Mouse (Mus musculus) heart, embryonic 13.5 days (tissue): ENCODE results near the gene 1110017D15Rik. TPM values are rescaled to one million over a fixed set of nuclear protein-coding genes. Genes with fewer than 3 reads are reported as not detected.

Source experiments
- ATAC-seq: fragments of 200-750 bp; cut with Nextera tagmentation; 2 replicates; pipeline ENCODE4 v1.8.0; 2017; ENCODE audit warnings: moderate TSS enrichment; ENCODE audit not compliant: insufficient number of reproducible peaks, low FRiP score, low TSS enrichment; ENCODE audit errors: extremely low read depth
- H3K27ac ChIP-seq: fragments of 300-500 bp; sonication (generic); replicated peaks from 2 replicates; pipeline ENCODE4 v1.5.1; 2015; ENCODE audit warnings: moderate library complexity, mild to moderate bottlenecking, inconsistent platforms
- H3K27me3 ChIP-seq: fragments of 300-500 bp; sonication (generic); replicated peaks from 2 replicates; pipeline ENCODE4 v1.6.1; 2015; ENCODE audit warnings: mild to moderate bottlenecking, inconsistent platforms
- H3K36me3 ChIP-seq: fragments of 300-500 bp; sonication (generic); 2 replicates; pipeline ENCODE4 v1.6.1; 2015; ENCODE audit warnings: mild to moderate bottlenecking, inconsistent platforms
- H3K4me1 ChIP-seq: fragments of 300-500 bp; sonication (generic); 2 replicates; pipeline ENCODE4 v1.6.1; 2015; ENCODE audit warnings: inconsistent platforms
- H3K4me2 ChIP-seq: fragments of 300-500 bp; sonication (generic); 2 replicates; pipeline ENCODE4 v1.6.1; 2015; ENCODE audit warnings: inconsistent platforms, mild to moderate bottlenecking, moderate library complexity
- H3K4me3 ChIP-seq: fragments of 300-500 bp; sonication (generic); 2 replicates; pipeline ENCODE4 v1.5.1; 2015; ENCODE audit warnings: moderate library complexity, mild to moderate bottlenecking, inconsistent platforms
- H3K9ac ChIP-seq: fragments of 300-500 bp; sonication (generic); 2 replicates; pipeline ENCODE4 v1.6.1; 2015; ENCODE audit warnings: inconsistent platforms, mild to moderate bottlenecking, moderate library complexity
- H3K9me3 ChIP-seq: fragments of 300-500 bp; sonication (generic); 2 replicates; pipeline ENCODE4 v1.6.1; 2016; ENCODE audit warnings: inconsistent platforms
- WGBS: fragments of 180-500 bp; shearing (Covaris S2); methylation state at CpG from one replicate; pipeline ENCODE4 v1.1.7; 2015; ENCODE audit warnings: mixed read lengths; 5-methylcytosine and 5-hydroxymethylcytosine counted together
- polyA plus RNA-seq: library from polyadenylated mRNA; unstranded; fragments of >200 nt; fragmentation: Nextera tagmentation; extraction: Ambion mirVana; gene quantifications from 2 replicates; pipeline ENCODE4 v1.2.1, GENCODE M21; 2015

Gene 1110017D15Rik
- polyA plus RNA-seq, 1 experiment from 2014 or later, result 0.44 TPM

DNA sequence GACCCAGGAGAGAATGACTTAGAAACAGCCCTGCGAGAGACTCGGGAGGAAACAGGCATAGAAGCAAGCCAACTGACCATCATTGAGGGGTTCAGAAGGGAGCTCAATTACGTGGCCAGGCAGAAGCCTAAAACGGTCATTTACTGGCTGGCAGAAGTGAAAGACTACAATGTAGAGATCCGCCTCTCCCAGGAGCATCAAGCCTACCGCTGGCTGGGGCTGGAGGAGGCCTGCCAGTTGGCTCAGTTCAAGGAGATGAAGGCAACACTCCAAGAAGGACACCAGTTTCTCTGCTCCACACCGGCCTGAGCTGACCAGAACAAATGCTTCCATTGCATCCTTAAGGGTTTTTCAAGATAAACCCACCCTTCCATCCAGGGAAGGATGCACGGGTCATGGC, 36.9 kb downstream of the 1110017D15Rik start:
- Histone ChIP-seq H3K9ac (no peak overlapping the region), H3K9me3 (no peaks in the 10 kb centered on the region), H3K36me3 (peaks cover 25% of the 10 kb centered on the region), H3K27ac (peak overlapping the region; percentile 64; the same call in 1 of the 2 replicates), H3K27me3 (no peaks in the 10 kb centered on the region), H3K4me1 (peaks cover 16% of the 10 kb centered on the region), H3K4me3 (no peak overlapping the region), H3K4me2 (no peak overlapping the region)
- ATAC-seq, result no peak
- 70% methylated on average over 8 of the region's 8 CpGs for WGBS

DNA sequence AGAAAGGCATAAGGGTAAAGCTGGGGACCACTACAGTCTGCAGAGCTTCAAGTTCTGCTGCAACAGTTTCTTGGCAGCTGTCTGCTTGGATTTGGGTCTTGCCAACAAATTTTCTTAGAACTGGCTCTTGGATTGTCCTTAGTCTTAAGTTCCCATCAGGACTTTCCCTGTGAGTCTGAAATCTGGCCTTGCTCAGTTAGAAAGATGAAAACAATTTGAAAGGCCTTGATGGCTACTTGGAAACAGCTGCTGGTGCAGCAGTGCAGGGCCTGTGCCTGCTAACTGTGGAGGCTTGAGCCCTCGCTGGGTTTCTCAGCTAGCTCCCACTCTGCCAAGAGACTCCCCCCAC, 37.7 kb downstream of the 1110017D15Rik start:
- ATAC-seq, result no peak
- Histone ChIP-seq H3K9me3 (no peaks in the 10 kb centered on the region), H3K27ac (0 out of 2 replicates have a peak overlapping the region, but pooled peaks have one; percentile 64), H3K4me2 (no peak overlapping the region), H3K4me3 (no peak overlapping the region), H3K4me1 (peaks cover 16% of the 10 kb centered on the region), H3K36me3 (peaks cover 25% of the 10 kb centered on the region), H3K9ac (no peak overlapping the region), H3K27me3 (no peaks in the 10 kb centered on the region)
- 74% methylated on average over 1 of the region's 1 CpGs for WGBS

DNA sequence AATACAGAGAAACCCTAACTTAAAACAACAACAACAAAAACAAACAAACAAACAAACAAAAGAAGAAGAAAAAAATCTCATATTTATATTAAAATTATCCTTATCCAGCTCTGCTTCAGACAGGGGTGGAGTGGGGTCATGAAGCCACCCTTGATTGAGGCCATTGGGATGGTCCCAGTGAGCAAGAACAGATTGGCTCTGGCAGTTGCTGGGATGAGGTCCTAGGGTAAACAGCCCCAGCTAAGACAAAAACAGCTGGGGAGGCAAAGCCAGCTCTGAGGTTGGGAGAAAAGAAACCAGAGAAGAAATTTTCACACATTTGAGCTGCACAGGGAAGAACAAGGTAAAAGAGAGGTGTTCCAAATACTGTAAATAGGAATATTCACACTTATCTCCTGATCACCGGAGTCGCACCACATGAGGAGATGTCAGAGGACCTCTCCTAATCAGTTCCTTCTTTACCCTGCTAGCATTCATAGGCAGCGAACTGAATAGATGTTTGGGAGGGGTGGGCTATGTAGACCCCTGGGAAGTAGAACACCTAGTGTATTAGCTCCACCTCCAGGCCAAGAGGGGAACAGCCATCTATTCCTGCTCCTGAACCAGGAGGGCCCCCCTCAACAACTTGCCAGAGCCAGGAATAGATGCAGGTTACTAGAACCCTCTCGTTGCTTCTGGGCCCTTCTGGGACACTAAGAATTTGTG, 38.2 kb downstream of the 1110017D15Rik start:
- Histone ChIP-seq H3K36me3 (peaks cover 25% of the 10 kb centered on the region), H3K4me2 (no peak overlapping the region), H3K4me1 (peaks cover 16% of the 10 kb centered on the region), H3K9ac (no peak overlapping the region), H3K27me3 (no peaks in the 10 kb centered on the region), H3K9me3 (no peaks in the 10 kb centered on the region), H3K4me3 (no peak overlapping the region), H3K27ac (no peak overlapping the region)
- ATAC-seq, result no peak
- 56% methylated on average over 4 of the region's 4 CpGs for WGBS

DNA sequence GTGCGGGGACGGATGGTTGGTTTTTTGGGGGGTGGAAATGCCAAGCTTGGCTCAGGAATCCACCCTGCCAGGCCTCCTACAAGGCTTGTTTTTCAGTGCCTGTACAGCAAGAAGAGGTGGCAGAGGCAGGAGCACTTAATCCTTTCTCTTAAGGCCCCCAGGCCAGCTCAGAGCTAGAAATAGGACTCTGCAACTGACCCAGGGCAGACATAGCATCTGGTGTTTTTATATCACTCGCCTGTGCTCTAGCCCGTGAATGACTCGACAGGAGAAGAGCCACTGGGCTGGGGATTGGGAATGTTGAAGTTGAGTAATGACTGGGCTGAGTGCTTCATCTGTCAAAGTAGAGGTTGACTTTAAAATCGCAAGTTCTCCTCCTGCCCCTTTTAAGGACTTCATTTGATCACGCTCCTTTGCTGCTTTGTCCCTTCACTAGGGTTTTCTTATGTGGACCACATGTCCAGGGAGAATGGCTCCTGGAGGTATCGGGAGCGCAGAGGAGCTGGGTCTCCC, 39.4 kb downstream of the 1110017D15Rik start:
- Histone ChIP-seq H3K4me3 (no peak overlapping the region), H3K9ac (no peak overlapping the region)

DNA sequence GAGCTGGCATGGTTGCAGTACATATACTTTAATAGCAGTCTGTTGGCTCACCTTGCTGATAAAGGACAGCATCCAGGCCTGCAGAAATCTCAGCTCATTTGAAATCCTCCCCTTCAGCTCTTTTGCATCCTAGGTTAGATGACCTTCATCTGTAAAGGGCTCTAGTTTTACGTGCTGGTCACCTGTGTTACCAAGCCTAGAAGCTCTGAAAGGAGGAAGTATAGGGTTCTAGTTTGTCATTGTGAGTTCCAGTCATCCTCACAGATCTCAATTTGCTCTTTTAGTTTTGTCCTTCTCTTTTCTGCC, 45.8 kb downstream of the 1110017D15Rik start:
- ATAC-seq, result no peak
- Histone ChIP-seq H3K4me3 (no peak overlapping the region), H3K27ac (no peak overlapping the region), H3K9me3 (no peaks in the 10 kb centered on the region), H3K4me2 (no peak overlapping the region), H3K27me3 (no peaks in the 10 kb centered on the region), H3K9ac (no peak overlapping the region), H3K36me3 (no peaks in the 10 kb centered on the region), H3K4me1 (peaks cover 6% of the 10 kb centered on the region; the same call in 1 of the 2 replicates)
- 70% methylated on average over 1 of the region's 1 CpGs for WGBS

More for the DNA sequence above, 39.4 kb downstream of the 1110017D15Rik start:
- Histone ChIP-seq H3K4me2 (no peak overlapping the region), H3K4me1 (peaks cover 16% of the 10 kb centered on the region), H3K27ac (no peak overlapping the region), H3K27me3 (no peaks in the 10 kb centered on the region), H3K9me3 (no peaks in the 10 kb centered on the region), H3K36me3 (peaks cover 25% of the 10 kb centered on the region)
- no peak for ATAC-seq
- WGBS, result 73% methylated on average over 9 of the region's 9 CpGs

DNA sequence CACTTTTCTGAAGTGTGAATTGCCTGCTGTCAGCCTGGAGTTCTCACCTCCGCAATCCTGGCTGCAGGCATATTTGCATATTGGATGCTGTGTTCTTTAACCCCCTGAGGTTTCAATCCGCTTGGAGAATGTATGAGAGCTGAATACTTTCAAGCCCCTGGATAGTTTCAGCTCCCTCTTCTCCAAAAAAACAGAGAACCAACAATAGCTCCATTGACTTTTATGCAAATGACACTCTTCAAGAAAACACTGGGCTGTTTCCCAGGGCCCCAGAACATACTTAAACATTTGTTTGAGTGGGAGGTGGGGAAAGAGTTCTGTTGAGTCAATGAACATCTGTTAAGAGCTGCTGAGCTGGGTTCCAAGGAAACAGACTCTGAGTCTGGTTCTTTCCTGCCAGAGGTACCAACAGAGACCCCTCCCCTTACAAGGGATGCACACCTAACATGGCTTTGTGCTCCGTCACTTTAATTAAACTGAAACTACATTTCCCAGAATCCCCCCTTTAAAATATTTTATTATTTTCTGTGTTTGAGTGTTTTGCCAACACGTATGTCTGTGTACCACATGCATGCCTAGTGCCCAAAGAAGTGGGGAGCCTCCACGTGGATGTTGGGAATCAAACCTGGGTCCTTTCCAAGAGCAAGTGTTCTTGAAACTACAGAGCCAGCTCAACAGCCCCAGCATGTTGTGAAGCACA, 46.3 kb downstream of the 1110017D15Rik start:
- no peak overlapping the region for H3K4me3 ChIP-seq
- H3K27me3 ChIP-seq, result no peaks in the 10 kb centered on the region
- no peak overlapping the region for H3K4me2 ChIP-seq
- 0 out of 2 replicates have a peak overlapping the region, but pooled peaks have one; percentile 19 for H3K9ac ChIP-seq
- ATAC-seq, result no peak
- H3K4me1 ChIP-seq, result peaks cover 8% of the 10 kb centered on the region; the same call in 1 of the 2 replicates
- H3K36me3 ChIP-seq, result no peaks in the 10 kb centered on the region
- WGBS, result 45% methylated on average over 5 of the region's 5 CpGs
- no peaks in the 10 kb centered on the region for H3K9me3 ChIP-seq
- H3K27ac ChIP-seq, result no peak overlapping the region

DNA sequence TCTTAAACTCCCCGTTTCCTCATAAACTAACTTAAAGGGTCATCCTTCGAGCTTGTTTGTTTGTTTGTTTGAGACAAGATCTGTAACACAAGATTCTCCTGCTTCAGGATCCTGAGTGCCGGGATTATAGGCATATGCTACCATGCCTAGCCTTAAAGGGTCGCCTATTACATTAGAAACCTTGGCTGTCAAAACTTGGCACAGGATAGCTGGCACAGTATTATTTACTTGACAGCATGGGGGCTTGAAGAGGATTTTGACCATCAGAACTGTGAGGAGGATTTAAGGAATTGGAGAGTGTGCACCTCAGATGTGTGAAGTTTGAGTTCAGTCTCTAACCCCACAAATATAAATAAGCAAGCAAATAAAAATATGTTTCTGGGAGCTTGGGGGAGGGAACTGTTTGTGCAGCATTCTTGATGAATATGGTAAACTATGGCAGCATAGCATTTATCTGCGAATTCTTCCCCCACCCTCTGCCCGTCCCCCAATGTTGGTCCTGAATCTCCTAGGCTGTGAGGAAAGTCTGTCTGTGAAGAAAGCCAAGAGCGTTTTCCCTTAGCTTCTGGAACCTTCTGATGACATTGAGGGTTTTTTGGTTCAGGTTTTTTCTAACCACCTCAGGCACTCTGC, 47.0 kb downstream of the 1110017D15Rik start:
- Histone ChIP-seq H3K4me2 (no peak overlapping the region), H3K27ac (no peak overlapping the region), H3K36me3 (no peaks in the 10 kb centered on the region), H3K9me3 (no peaks in the 10 kb centered on the region), H3K4me3 (no peak overlapping the region), H3K27me3 (no peaks in the 10 kb centered on the region), H3K9ac (0 out of 2 replicates have a peak overlapping the region, but pooled peaks have one; percentile 19), H3K4me1 (peaks cover 12% of the 10 kb centered on the region)
- 55% methylated on average over 7 of the region's 7 CpGs for WGBS
- no peak for ATAC-seq

DNA sequence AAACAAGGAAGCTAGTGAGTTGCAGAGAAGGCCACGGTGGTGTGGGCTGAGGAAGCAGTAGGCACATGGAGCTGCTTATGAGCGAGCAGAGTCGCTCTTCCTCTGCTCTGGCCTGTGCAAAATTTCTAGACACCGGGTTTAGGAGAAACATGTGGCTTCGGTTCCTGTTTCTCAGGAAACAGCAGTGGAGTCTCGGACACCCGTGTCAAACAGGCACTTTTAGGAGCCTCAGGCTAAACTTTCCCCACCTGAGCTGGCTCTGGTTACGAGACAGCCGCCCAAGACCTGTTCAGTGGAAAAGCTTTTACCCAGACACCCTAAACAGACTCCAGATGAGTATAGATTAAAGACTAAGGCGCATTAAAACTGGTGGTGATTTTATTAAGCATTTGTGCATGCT, 47.9 kb downstream of the 1110017D15Rik start:
- no peak for ATAC-seq
- H3K9ac ChIP-seq, result no peak overlapping the region
- no peak overlapping the region for H3K4me2 ChIP-seq
- H3K36me3 ChIP-seq, result no peaks in the 10 kb centered on the region
- H3K9me3 ChIP-seq, result no peaks in the 10 kb centered on the region
- 79% methylated on average over 10 of the region's 10 CpGs for WGBS
- H3K4me1 ChIP-seq, result peaks cover 13% of the 10 kb centered on the region
- no peaks in the 10 kb centered on the region for H3K27me3 ChIP-seq
- H3K27ac ChIP-seq, result no peak overlapping the region
- no peak overlapping the region for H3K4me3 ChIP-seq

DNA sequence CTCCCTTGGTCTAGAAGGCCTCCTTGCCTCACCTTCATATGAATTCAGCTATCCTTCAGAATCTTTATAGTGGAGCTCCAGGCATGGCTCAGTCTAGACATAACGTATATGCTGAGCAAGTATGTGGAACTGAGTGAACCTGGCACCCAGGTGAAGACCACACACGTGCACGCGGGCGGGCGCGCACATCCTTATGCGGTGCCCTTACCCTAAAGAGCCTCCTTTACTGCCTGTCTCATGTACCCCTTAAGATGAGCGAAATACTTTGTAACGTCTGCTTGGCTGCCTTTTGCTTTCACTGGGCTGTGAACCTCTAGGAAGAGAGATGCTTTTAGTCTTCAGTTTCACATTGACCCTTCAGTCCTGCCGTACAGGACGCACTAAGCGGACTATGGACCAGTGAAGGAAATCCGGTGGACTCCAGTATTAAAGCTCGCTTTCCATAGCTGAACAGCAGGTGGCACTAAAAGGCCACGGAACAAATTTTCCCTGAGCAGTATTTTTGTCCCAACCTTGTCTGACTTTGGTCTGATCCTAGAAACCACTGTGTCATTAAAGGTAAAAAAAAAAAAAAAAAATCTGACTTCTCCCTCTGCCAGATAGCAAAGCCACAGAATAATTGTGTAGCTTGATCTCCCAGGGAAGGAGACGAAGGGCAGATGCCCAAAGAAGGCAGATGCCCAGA, 48.6 kb downstream of the 1110017D15Rik start:
- Histone ChIP-seq H3K36me3 (no peaks in the 10 kb centered on the region), H3K9ac (no peak overlapping the region), H3K4me1 (peaks cover 19% of the 10 kb centered on the region), H3K9me3 (no peaks in the 10 kb centered on the region), H3K4me3 (no peak overlapping the region), H3K27ac (no peak overlapping the region), H3K27me3 (no peaks in the 10 kb centered on the region), H3K4me2 (no peak overlapping the region)
- WGBS, result 57% methylated on average over 17 of the region's 17 CpGs
- ATAC-seq, result no peak

DNA sequence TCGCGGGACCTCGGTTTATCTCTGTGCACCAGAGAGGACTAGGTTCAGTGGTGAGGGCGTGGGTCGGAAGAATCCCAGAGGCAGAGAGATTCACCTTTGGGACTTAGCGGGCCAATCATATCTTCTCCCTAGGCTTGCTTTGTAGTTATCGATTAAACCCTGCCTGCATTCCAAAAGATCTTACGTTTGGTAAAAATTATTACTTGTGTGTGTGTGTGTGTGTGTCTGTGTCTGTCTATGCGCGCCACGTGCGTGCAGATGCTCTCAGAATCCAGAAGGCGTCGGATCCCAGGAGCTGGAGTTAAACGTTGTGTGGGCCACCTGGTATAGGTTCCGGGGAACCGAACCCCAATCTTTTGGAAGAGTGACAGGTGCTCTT, 51.9 kb downstream of the 1110017D15Rik start:
- H3K27ac ChIP-seq, result no peak overlapping the region
- peak overlapping the region; percentile 65 for H3K4me2 ChIP-seq
- H3K36me3 ChIP-seq, result no peaks in the 10 kb centered on the region
- peaks cover 27% of the 10 kb centered on the region for H3K4me1 ChIP-seq
- H3K9me3 ChIP-seq, result no peaks in the 10 kb centered on the region
- H3K9ac ChIP-seq, result peak overlapping the region; percentile 88
- WGBS, result 5% methylated on average over 17 of the region's 17 CpGs
- no peak for ATAC-seq
- peak overlapping the region; percentile 70 for H3K4me3 ChIP-seq
- H3K27me3 ChIP-seq, result no peaks in the 10 kb centered on the region
